Mouse (Mus musculus): ENCODE results near the gene Ptprn2.

DNA sequence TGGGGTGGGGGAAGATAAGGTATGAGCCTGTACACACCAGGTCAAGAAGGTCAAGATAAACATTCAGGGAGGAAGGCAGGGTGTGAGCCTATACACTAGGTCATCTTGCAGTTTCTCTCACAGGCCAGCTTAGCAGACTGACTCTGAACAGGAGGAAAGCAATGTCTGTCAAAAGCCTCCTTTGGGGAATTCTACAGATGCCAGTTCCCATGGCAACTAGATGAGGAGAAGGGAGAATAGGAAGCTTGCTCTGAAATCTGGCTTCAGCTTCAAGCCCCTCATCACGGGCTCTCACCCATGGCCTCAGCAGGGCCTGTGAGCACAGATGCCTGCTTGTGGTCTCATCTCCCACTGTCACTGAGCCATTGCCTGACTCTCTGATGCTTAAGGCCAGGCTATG is 421.9 kb downstream of the Ptprn2 start:
- no peak for TF ChIP-seq TCF12 (IDR thresholded peaks at IDR 0.05; ENCODE audit: insufficient read depth, poor library complexity, severe bottlenecking)
- TF ChIP-seq TCF3 (IDR thresholded peaks at IDR 0.05; ENCODE audit: insufficient read length, low read depth) = no peak
- TF ChIP-seq POLR2AphosphoS2 (IDR thresholded peaks at IDR 0.05; ENCODE audit: insufficient read length, low read depth) = no peak
- no peak for TF ChIP-seq POLR2A (IDR thresholded peaks at IDR 0.05; ENCODE audit: insufficient read length, low read depth)
- TF ChIP-seq MYOD1 (IDR thresholded peaks at IDR 0.05; ENCODE audit: control insufficient read depth in 1 of 3, insufficient read length in 2 of 3, low read depth in 2 of 3) = no peak
- TF ChIP-seq MYOG (IDR thresholded peaks at IDR 0.05; ENCODE audit: control insufficient read depth in 1 of 3, insufficient read depth in 1 of 3, insufficient read length in 2 of 3, low read depth in 2 of 3) = no peak
